Mouse (Mus musculus): ENCODE measurements at regions not wholly inside any gene's neighbourhood (a gene's known extent, or its start where the extent isn't known, plus 50 kb on each side); places are given as distances from the start of the nearest gene placed in this dataset.

DNA sequence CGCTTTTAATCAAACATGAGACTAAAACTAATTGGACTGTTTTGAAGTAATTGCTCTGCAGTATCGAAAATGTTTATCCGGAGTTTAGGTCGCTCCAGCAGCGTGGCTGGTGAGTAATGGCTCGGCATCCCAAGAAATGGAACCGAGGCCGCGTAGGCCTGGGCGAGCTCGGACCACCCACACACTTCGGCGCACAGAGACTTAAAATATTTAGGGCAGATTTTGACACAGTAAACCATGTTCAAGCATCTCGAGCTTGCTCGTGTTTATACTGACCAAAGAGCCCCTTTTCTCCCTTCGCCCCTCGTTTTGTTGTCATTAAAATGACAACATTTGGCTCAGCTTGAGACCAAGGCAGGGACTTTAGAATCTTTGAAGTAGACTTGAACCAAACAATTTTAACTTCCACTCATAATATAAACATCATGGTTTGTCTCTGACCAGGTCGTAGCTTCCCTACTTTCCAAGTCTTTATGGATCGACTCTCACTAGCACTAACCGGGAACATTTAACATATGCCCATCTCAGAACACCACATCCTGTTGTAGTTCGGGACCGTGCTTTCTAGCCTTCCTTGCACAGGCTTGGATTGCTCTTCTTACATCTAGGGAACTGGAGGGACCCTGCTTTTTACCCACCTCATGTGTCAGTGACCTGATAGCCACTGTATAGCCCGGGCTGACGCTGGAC, 223.0 kb upstream of the Map3k1 start:
- intact Hi-C loops (cut with DNase I): no loop called here

DNA sequence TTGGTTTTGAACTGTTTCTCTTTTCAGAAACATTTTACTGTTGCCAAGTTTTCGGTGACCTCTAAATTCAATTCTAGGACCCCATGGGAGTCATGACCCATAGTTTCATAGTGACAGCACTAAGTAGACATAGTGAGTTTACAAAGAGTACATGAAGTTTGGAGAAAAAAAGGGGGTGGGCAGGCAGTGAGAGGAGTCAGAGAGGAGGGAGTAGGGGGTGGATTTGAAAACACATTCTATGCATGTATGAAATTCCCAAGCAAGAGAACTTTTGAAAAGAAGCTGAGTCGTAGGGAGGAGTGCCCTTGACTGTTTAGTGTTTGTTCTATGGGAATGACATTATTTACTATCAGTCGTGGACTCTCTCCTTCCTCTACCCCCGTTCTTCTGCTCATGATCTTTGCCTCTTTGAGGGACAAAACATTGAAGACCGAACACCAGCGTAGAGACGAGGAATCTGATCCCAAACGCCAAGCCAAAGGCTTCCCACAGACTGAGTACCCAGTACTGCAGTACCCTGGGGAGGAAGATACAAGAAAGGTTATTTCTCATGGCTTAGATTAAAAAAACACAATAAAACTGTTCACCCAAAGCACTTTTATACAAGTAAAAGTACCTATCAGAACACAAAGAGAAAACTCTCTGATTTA, 229.1 kb upstream of the Map3k1 start:
- intact Hi-C loops (cut with DNase I): no loop called here

- intact Hi-C loops (cut with DNase I): no loop called here
Observed at GRCm38 (mm10) chr13:112038556-112039304, 229.9 kb upstream of the Map3k1 start.

DNA sequence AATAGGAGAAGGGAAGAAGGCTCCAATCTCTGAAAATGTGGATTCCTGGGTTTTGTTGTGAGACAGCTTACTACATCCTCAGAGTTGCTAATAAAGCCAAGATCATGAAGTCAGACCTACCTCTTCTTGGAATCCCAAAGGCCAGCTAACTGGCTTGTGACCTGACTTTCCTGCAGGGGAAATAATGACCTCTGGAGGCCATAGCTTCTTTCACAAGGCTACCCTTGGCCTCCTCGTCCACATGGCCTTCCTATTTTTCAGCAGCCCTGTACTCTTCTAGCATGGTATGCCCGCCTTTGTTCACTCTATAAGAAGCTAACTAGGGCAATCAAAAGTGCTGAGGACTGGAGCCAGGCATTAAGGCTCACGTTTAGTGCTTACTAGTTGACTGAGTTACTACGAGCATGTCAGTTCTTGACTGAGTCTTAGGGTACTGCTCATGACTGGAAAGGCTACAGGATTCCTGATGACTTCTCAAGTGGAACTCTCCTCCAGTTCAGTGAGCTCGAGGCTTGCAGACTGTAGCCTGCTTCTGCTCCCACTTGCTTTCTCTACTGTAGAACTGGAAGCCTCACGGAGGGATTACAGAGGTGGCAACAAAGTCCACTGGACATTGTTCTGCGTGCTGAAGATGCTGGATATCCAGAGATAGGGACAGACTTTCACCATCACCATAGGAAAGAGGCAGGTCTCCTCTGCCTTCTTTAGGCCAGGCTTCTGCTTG, 230.8 kb upstream of the Map3k1 start:
- intact Hi-C loops (cut with DNase I): no loop called here

GRCm38 (mm10) chr13:112043524-112044246, 234.9 kb upstream of the Map3k1 start:
- intact Hi-C loops (cut with DNase I): no loop called here

DNA sequence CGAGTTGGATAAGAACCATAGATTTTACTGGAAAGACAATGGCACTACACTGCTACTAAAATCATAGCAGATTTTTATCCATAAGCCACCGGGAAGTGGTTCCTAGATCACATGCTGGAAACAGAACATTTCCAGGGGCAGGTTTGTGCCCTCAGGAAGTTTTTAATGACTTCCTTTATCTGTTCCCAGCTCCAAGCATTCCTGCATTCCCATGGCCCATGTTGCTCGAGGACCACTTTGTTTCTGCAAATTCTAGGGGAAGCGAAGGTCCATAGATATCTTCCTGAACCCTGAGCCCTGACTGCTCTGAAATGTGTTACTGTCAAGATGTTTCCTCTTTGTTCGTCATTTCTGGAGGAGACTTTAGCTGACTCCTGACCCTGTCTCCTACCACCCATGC, 235.6 kb upstream of the Map3k1 start:
- intact Hi-C loops (cut with DNase I): no loop called here

DNA sequence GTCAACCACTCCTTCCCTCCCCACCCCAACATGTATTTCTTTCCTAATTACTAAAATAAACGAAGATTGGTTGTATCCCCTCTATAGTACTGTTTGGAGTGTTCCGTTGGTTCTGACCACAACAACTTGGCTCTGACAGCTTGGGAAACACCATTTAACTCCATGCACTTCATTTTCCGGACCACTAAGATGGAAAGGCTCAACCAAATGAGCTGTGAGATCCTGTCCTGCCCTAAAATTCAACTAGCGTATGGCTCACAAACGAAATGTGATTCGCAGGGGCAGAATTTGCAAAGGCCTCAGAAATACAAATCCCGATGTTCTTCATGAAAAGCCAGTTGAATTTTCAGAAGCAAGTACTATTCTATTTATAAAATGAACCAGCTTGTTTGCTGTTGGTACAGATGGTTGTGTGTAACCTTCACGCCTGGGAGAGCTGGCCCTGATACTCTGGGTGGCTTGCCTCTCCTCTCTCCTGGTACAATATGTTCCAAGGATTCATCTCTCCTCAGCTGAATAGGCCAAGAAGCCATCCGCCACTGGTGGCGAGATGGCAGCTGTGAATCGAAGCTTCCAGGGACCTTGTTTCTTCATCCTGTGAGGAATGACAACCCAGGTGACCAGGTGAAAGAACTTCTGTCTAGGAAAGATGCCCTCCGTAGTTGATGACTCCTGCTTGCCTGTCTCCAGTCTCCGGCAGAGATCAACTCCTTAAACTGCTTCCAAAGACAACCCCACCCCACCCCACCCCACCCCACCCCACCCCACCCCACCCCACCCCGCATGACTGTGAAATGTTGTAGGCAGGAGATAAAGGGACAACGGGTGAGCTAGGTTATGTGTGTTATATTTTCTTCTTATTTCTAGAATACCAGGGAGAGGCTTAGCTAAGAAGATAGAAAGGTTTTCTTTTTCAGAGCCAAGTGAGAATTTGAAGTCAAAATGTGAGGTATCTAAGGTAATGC, 237.7 kb upstream of the Map3k1 start:
- intact Hi-C loops (cut with DNase I): no loop called here

DNA sequence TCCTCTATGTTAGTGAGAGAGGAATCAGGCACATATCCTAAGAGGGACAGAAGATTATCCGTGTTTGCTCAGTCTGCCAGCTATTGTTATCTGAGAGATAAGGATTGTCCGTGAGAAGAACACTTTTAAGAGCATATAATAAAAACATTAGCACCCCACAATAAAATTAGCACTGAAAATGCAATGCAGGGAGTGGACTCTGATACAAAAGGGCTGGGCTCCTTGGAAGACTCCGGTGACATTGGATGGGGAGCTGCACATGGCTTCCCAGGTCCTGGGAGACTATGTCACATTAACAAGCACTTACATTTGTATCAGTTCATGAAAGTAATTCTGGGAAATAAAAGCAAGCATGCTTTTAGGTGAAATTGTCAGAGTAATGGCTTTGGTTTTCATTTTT, 238.6 kb upstream of the Map3k1 start:
- intact Hi-C loops (cut with DNase I): no loop called here

DNA sequence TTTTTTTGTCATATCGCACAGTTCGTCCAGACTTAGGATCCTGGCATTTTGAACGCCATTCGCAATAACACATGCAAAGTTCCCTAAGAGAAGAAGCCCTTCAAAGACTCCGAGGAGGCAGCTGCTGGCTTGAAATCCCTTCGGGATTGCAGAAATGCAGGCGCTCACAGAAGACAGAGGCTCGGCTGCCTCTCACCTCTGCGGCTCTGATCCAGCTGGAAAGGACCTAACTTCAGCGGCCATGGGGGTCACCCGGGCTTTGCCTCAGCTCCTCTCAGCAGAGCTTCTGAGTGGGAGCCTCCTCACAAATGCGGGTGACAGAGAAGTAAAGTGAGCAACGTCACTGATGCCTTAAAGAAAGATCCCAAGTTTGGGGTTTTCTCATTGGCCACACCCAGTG, 239.1 kb upstream of the Map3k1 start:
- intact Hi-C loops (cut with DNase I): no loop called here

DNA sequence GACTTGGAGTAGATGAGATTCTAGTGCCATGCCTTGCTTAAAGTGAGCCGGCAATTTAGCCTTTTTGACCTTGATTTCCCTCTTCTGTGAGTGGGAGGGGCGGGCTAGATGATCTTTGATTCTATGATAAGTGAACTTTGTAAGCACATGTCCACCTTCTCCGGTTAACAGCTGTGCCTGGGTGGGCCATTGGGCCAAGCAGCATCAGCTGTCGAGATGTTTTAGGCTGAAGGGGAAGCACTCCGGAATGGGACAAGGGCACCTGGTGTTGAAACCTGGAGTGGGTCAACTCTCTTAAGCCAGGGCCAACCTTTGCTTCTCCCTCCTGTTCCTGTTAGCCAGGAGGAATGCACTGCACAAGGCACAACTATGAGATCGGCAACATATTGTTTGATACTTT, 239.5 kb upstream of the Map3k1 start:
- intact Hi-C loops (cut with DNase I): no loop called here

DNA sequence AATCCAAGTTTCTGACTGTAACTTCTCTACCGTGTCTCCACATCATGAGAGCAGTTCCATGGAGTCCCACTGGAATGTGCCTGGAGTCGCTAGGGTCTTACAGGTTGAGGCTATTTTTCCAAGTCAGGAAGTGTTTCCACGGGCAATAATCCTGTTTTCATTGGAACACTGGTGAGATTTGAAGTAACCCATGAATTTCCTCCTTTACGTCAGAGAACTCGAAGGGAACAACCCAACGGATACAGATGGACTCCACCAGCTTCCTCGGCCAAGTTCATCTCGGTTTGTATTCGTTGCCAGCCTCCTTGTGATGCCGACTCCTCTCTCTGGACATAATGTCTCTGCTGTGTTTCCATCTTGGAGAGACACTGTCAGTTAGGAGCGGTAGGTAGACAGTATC, 237.4 kb upstream of the Ankrd55 start:
- intact Hi-C loops (cut with DNase I): no loop called here

- intact Hi-C loops (cut with DNase I): no loop called here
Observed at GRCm38 (mm10) chr13:112052011-112052410, 236.2 kb upstream of the Ankrd55 start.

- intact Hi-C loops (cut with DNase I): no loop called here
Observed at GRCm38 (mm10) chr13:112052456-112052855, 235.8 kb upstream of the Ankrd55 start.

DNA sequence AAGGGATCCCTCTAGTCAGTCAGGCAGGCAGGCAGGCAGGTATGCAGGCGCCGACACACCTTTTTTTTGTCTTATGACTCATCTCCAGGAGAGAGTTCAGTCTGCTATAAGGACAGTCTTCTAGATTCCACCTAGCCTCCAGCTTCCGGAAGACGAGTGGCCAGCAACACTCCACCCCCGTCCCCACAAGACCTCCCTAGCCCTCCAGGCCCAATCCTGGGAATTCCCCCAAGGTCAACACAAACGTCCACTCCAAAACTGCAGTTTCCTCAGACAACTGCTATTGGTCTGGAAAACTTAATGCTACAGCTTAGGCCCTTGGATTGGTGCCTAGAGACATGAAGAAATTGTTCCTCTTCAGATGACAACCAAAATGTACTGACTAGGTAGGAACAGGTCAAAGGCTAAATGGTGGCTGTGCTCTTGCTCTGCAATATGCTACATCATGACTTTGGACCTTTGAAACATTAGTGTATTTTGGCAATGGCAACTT, 233.3 kb upstream of the Ankrd55 start:
- intact Hi-C loops (cut with DNase I): no loop called here

DNA sequence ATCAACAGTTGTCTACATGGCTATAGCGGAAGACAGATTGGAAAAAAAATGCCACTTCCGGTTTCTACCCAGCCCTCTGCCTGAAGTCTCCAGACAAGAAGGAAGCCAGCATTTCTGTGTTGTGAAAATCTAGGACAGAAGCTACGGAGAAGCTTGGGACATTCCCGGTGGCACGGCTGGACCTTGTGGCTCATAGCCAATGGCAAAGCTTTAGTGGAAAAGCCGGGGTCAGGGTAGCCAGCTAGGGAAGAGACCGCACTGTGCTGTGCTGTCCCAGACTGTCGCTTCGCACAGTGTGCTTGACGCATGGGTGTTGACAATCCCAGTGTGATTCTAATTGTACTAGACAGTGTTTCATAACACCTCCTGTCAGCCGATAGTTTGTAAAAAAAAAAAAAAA, 230.0 kb upstream of the Ankrd55 start:
- intact Hi-C loops (cut with DNase I): no loop called here

DNA sequence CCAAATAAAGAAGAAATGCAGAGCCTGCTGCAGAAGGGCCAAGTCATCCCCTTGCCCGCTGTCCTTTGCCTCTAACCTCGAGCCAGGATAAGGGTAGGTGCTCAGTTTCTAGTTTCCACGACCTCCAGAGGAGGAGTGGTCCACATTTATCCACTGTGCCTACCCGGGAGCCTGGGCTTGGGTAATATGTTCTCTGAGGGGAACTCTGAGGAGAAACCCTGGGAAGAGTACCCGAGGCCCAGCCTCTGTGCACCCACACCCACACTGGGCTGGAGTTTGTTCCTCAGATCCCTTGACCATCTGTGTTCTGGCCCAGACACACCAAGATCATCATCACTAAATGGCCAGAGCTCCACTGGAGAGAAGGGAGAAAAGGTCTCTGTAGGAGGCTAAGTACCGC, 229.5 kb upstream of the Ankrd55 start:
- intact Hi-C loops (cut with DNase I): no loop called here

DNA sequence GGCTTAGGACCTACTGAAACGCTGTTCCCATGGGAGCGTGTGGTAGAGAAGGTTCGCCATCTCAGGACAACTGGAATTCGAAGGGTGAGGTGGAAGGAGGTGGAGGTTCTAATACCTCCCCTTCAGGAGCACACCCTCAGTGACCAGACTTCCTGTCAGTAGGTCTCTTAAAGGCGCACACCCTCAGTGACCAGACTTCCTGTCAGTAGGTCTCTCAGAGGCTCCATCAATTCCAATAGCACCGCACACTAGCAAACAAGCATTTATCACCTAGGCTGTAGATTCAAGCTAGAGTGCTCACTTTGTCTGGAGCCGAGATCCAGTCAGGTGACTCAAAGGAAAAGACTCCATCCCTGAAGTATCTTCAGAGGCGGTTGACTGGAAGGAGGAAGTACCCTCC, 226.2 kb upstream of the Ankrd55 start:
- intact Hi-C loops (cut with DNase I): loop anchor here (10.0 kb wide), 1 partner anchor 97 kb away; no protein-coding TSS in a partner anchor

DNA sequence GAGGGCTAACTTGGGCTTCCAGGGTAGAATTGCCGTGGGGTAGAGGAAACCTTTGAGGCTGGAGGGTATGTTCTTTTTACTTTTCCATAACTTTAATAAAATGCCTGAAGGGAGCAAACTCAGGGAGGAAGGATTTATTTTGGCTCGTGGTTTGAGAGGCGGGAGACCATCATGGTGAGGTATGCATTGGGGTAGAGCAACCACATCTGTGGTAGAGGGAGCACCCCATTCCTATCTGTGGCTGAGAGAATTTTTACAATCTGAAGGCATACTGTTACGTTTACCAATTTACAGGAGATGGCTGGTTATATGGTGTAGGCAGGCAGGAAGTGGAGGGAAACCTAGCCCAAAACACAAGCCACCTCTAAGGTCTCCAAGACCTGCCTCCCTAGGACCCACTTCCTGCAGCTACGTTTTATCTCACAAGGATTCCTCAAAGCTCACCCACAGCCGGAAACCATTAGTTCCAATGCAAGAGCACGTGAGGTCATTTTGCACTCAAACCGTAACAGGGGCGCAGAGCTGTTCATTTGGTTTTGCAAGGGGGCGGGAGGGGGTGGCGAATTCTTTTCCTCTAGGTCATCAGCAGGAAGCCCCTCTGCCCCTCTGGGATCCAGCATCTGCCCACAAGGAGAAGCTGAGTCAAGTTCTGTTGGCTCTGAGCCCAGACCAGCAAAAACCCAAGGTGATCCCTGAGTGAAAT, 224.7 kb upstream of the Ankrd55 start:
- intact Hi-C loops (cut with DNase I): loop anchor here (10.0 kb wide), 1 partner anchor 99 kb away; no protein-coding TSS in a partner anchor

DNA sequence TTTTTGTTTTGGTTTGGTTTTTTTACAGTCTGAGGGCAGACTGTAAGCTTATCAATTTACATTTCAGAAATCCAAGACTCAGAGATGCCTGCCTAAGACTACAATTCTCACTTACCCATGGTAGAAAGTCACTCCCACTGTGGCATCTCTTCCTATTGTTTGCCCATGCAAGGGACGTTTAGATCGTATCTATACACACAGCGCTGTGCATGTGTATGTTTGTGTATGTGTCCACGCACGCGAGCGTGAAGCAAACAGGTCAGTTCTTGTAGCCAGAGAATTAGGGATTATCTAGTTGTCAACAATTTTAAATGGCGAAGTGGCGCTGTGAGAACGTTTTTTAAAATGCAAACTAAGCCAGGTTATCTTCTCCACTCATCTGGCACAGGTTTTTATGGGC, 223.6 kb upstream of the Ankrd55 start:
- intact Hi-C loops (cut with DNase I): loop anchor here (5.0 to 10.0 kb wide), 2 partner anchors 100 to 123 kb away; no protein-coding TSS in a partner anchor

Data from adrenal gland (tissue).